Mouse (Mus musculus) urinary bladder, postnatal 4 days (tissue): ENCODE measurements around the gene Atg10.

Experiments
- DNase-seq, 2 experiments: peaks; one replicate each; pipeline ENCODE4 v3.0.0; 2021 to 2022; ENCODE audit warnings: low spot score in 2 of 2

Atg10 gene

DNA sequence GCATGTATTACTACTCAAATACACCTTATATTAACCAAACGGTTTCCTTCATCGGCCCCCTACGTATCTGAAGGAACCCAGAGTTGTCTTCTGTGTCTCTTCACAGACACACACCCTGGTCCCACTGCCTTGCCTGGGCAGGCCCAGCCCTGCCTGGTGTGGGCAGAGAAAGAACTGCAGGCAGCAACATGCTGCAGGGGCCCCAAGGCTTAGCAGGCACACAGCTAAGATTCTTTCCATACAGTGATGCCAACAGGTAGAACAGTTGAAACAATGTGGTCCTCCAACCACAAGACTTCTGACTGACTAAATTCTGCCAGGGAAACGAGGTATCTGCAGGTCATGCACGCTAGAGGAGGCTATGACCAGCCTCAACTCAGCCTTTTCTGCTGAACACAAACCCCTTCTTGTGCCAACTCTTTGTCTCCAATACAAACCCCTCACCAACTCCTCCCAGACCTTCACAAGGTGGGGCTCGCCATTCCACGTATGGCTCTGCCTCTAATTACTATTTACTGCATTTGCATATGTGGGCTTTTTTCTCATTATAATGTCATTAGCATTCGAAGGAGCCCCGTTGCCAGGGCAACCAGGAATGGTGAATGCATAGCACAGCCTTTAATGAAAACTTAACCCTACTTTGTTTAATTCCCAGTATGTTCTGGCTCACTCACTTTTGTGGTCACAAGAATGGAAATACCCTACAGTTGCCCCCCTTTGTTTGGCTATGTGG is 45.2 kb downstream of the Atg10 start:
- no peak for DNase-seq

DNA sequence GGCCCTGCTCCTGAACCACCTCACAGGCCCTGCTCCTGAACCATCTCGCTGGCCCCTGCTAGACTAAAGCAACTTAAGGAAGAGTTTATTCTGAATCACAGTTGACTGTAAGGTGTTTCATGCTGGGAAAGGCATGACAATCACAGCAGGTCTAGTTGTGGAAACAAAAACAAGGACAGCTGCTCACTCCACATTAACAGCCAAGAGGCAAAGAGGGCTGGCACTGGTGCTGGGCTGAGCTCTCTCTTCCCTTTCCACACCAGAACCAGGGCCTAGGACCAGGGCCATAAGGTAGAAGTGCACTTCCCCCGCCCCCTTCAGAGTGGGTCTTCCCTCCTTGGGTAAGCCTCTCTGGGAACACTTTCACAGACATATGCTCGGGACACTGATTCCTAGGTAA is 48.4 kb downstream of the Atg10 start:
- DNase-seq, result no peak

DNA sequence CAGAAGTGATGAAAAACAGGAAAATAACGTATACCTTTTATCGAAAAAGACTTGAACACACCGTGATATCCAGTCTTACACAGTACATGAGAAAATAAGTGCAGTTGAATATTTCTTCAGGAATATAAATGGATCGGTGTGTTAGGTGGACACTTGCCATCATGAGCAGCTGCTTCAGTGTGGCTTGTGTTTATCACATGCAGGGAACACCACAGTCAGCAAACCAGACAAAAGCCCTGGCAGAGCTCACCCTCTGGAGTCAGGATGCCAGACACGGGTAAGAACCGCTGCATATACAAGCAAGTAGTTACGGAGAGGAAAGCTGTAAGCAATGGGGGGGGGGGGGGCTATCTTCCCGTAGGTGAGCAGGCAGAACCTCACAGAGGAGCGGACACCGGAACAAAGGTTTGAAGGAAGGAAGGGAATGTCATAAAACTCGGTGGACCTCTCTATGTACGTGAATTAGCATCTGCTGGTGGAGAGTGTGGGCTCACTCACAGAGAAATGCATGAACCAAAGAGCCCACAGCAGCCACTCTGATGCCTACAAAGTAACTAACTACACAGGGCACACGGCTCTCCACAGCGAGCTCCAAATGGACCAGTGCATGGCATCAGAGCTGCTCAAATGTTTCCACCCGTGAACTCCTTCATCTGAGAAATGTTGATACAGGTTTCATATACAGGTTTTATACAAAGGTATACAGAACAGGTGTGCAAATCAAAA is 51.8 kb downstream of the Atg10 start:
- DNase-seq, result no peak

DNA sequence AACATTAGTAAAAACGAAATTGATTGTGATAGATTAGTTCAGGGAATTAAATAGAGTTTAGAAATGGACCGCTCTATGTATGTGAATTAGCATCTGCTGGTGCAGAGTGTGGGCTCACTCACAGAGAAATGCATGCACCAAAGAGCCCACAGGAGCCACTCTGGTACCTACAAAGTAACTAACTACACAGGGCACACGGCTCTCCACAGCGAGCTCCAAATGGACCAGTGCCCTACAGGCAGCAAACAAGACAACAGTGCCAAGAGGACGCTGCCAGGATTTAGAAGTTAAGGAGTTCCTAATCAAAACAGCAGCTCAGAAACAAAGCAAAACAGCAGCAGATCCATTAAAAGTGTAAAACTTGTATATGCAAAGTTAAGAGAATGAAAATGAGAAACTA is 52.6 kb downstream of the Atg10 start:
- DNase-seq, result no peak

DNA sequence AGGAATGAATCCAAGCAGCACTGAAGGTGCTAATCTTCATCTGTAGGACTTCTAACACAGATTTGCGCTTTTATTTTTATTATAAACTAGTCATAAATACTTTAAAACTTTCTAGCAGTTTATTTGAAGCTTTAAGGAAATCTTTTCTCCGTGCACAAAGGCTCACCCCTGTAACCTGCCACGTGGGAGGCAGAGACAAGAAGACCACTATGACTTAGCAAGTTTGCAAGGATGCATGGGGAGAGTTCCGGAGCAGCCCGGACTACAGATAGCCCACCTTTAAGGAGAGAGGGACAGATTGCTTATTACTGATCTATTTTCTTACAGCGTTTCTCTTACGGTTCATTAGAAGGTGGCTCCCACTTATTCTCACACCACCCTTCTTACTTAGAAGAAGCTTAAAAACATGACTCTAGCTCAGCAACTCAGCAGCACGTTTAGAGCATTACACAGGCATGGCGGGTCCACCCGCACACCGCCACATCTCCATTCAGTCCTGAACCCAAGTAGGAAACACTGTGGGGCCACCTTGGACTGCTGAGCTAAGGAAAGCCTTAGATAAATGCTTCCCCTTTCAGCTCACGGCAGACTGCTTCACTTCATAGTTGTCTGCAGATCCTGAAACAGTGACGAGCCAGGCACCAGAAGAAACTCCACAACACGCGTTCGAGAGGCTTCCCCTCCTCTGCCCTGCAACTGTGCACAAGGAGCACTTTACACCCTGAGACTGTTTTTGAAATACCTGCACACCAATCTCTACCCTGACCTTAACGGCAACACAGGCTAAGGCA is 54.0 kb downstream of the Atg10 start:
- DNase-seq, result no peak

DNA sequence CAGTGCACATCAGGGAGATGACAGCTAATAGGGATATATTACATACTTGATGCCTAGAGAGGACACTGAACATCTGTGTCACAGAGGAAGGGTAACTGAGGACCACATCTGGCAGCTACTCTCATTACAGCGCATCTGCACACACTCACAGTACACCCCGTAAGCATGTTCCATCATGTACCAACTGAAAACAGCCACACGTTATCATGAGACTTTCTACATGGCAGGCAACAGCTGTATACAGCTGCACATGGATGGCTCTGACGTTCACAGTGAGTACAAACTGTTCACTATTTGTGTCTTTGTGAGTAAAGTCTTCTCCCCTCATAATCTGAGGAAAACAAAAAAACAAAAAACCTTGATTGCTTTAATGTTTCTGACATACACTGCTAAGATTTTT is 55.3 kb downstream of the Atg10 start:
- DNase-seq, result no peak

DNA sequence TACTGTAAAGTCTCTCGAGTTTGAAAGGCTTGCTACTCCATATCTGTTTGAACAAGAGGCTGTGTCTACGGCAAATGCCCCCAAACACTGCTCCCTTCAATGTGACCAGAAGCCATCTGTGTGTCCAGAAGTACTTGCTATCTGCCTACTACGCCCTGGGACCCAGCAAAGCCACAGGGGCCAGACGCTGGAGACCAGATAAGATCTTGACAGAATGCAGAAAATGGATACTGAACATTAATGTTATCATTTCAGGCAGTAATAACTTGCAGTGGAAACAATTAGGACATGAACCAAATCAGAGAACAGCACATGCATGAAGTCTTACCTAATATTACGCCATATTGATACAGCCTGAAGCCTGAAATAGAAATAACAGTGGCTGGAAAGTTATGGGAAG is 56.2 kb downstream of the Atg10 start:
- no peak for DNase-seq

DNA sequence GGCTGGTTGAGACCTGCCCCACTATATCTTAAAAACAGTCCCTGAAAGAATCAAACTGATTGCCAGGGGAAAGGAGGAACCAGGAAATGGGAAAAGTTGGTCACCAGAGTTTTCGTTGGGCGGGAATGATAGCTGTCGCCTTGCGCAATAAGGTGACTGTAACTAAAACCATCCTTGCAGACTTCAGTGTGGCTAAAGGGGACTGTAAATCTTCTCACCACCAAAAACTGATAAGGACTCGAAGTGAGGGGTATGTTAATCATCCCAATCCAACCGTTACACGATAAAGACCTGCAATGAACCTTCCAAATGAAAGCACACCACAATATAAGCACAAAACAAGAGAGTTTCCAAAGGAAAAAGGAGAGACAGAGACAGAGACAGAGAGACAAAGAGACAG is 57.5 kb downstream of the Atg10 start:
- DNase-seq, result no peak

DNA sequence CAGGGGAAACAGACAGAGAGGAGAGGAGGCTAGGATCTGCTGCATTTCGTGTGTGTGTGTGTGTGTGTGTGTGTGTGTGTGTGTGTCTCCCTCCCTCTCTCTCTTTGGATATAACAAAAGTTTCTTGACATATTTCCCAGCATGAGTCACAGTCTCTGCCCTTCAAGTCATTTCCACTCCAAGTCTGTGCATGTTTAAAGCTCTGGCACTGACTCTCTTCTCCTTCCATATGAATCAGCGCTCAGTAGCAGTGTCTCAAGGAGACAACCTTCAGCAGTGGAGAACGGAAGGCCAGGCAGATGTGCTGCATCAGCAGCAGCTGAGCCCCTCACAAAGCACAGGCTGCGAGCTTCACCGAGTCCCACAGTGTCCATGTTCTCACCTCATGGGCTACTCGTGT is 58.6 kb downstream of the Atg10 start:
- peak in 1 of 2 experiments; percentile 47 for DNase-seq

DNA sequence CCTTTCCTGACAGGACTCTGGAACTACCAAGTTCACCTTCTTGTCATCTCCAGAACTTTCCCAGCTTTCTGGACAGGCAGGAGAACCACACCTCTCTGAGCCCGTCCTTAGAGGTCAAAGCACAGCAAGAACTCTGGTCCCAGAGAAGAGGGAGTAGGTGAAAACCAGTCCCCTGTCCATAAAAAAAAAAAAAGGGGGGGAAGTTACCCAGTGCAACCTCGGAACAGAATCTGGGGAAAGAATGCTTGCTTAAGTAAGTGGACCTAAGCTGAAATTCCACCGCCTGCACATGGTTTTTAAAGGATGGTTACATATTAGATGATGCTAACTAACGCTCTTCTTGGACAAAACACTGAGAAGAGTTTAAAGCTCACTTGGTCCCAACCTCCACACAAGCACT is 60.5 kb downstream of the Atg10 start:
- DNase-seq, result no peak

DNA sequence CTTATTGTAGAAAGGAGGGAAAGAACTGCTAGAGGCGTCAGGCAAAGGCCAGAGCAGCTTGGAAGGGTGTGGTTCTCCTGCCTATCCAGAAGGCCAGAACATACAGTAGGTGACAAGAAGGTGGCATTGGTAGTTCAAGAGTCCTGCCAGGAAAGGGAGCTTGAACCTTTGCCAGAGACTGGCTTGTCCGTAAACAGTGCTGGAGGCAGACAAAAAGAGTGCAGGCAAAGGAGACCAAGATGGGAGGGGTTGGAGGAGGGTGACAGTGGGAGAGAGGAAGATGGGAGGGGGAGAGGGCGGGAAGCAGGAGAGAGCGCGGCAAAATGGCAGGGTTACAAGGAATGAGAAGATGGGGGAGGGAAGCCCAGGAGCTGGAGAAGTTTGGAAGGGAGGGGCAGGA is 61.3 kb downstream of the Atg10 start:
- no peak for DNase-seq

DNA sequence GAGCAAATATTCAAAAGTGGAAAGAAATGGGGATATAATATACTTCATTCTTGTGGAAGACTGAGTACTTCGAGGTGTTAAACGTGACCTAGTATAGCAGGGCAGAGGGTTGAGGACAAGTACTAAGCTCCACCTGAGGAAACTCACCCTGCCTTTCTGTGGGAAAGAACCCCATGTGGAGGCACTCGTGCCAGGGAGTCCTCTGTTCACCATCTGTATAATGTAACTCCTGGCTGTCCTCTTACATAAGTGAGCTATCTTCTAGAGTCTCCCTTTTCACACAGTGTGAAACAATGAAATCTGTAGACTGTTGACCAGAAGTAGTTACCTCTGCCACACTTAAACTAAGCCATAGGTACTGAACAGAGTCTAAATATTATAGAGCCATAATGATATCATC is 63.2 kb downstream of the Atg10 start:
- no peak for DNase-seq

DNA sequence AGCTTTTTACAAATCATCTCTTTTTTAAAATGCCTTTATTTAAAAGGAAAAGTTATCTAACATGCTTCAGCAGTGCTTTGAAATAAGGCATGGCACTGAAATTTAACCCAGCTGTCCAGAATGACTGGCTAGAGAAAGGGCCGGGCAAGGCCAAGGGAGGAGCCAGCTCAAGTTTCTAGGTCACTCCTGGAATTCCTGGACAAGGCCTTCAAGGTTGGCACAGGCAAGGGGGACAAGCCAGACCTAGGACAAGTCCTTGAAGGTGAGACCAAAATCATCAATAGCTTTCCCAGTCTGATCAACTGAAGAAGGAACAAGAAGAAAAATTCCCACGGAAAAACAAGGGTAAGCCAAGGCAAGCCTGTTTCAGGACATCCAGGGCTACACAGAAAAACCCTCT is 63.9 kb downstream of the Atg10 start:
- DNase-seq, result no peak

DNA sequence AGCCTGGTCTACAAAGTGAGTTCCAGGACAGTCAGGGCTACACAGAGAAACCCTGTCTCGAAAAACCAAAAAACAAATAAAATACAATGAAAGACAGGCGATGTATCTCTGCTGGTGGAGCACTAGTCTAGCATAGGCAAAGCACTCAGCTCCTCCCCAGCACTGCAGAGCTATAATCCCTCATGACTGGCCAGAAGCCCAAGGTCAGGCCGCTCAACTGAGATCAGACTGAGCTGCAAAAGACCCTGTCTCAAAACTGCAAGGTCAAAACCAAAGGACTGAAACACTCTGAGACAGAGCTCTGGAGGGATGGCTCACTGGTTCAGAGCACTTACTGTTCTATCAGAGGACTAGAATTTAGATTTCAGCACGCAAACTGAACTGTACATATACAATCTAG is 65.8 kb downstream of the Atg10 start:
- no peak for DNase-seq

DNA sequence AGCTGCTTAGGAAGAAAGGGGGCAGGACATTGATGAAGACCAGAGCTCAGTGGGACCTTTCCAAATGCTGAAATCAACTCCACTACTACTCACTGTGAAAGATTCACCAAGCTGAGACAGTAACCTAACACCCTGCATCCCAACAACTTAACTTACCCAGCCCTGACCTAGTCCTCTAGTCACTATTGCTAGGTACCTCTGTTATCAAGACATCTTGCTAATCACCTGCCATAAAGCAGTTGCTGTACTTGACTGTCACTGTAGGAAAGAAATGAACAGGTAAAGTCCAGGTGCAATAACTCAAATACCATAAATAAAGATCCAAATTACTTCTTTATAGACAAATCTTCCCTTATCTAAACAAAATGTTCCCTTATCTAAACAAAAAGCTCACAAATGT is 66.3 kb downstream of the Atg10 start:
- DNase-seq, result no peak

DNA sequence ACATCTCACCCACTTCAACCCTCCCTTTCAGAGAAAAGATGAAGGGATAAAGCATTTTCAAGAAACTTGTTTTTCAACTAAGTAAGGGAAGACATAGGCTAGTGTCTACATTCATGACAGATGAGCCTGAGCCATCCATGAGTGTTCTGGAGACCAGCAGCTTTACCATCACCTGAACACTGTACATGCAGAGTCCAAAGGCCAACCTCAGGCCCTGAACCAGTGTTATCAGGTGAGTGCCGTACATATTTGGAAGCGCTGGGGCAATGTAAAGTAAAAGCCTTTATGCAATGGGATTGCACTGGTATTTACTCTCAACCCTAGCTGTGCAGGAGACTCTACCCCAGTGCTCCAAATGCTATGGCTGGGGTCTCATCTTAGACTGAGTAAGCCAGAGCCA is 66.8 kb downstream of the Atg10 start:
- no peak for DNase-seq

DNA sequence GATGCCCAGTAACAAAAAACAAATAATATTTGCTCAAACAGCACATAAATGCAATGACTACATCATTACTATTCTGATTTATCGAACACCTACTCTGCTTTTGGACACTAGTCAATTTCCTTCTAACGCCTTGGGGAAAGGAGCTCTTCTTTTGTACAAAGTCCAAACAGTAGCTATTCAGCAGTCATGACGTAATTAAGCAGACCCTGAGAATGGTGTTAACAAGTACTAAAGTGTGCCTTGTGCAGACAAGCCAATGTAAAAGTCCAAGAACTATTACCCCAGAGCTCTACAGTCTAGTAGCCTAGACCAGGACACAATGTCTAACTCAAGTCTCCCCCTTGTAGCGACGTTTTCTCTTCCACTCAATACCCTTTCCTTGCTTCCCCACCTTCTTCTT is 67.5 kb downstream of the Atg10 start:
- DNase-seq, result no peak

DNA sequence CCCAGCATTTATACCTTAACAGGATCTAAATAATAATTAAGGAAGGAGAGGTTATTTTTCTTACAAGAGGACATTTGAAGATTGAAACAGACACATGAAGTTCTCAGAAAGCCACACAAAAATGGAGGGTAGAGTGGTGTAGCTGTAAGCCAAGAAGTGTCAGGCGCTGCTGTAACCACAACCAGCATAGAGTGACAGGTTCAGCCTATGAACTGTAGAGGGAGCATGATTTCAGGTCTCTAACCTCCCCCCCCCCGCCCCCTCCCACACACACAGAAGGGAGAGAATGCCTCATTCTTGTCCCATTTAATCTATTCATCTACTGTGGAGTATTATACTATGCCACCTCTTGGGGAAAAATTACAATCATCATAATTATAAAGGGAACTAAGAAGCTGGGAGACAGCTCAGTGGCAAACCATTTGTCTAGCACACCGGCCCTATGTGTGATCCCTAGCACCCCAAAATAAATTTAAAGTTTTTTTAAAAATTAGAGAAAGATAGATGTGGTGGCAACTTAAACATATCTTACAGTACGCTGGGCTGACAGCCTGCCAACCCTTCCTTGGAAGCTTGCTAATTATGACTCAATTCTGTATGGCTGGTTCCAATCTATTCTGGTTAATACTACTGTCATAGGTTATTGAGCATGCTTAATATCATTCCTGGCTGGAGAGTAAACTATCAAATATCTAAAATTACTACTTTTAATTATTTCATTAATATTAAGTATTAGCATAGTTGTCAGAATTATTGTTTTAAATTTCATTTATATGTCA is 68.2 kb downstream of the Atg10 start:
- no peak for DNase-seq

DNA sequence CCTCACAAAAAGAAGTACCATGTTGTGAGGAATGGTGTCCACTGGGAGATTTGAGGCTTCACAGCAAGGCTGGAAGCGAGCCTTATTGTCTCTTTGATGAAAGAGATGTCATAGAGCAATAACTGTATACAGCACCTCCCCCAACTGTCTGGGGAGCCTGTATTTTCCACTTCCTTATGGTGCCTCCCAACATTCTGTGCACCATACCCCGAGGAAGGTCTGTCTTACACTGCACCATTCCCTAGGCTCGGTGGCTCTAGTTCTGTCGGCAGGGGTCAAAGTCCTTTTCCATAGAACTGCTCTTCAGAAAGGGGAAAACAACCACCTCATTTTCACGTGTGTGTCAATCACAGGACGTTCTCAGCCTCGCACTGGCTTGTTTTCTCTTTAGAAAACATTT is 69.1 kb downstream of the Atg10 start:
- DNase-seq, result no peak

DNA sequence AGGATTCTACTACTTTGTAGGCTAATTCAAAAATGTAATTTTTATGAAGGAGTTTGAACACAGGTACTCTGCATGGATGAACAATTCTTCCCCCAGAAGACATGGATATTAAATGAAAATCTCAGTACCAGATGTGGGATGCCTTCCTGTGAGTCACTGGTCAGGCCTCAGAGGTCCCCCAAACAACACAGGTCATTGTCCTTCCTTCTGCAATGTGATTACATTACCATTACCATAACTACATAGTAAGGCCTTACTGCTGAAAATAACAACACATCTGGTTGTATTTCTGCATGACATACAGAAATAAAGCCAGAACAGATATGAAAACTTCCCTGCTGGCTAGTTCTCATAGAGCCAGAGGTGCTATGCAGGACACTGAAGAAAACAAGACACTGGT is 87.4 kb downstream of the Atg10 start:
- DNase-seq, result no peak

DNA sequence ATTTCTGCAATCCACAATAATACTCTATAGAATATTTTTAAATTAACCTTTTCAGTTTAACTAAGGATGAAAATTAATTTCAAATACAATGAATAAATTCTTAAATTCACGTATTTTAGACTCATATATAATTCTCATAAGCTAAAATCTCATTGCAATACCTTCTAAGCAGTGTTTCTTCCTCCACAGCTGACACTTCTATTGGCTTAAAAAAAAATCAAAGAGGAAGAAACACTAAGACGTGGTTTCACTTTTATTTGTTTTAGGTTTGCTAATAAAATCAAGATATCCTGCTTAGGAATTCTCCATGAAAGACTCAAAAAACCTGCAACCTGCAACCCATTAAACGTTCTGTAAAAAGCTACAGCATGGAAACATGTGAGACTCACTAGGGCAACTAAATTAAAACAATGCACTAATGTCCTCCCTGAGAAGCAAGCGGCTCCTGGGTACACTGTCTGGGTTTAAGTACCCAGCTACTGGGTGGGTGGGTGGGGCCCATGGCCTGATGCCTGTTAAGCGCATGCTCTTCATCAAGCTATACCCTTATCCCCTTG is 90.4 kb downstream of the Atg10 start:
- no peak for DNase-seq

DNA sequence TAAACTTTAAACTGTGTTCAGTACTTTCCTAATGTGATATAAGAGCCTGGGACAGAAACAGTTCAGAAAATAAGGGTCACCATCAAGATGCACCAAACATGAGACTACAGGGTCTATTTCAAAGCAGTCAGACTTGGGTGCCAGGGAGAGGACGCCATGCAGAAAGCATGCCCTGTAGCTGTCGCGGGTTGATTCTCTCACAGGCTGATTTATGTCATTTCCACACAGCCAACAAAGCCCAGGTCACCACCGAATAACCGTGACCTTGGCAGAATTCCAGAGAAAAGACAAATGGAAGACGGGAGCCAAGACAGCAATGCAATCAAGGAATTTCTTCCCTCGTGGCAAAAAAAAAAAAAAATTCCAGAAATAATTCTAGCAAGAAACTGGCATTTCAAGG is 94.7 kb downstream of the Atg10 start:
- no peak for DNase-seq
